Mouse (Mus musculus) thymus, adult 2 months (tissue): ENCODE results near the gene Wwc2.

Source experiments
- CTCF ChIP-seq: fragments of 200-500 bp; IDR thresholded peaks from 2 replicates; pipeline ENCODE4 v1.5.1; 2012; ENCODE audit warnings: mild to moderate bottlenecking, control low read depth, low read length, moderate library complexity, borderline replicate concordance; ENCODE audit not compliant: control insufficient read depth, poor library complexity, insufficient read depth; ENCODE audit errors: extremely low read depth
- POLR2A ChIP-seq: fragments of 200-500 bp; IDR thresholded peaks from 2 replicates; pipeline ENCODE4 v1.6.1; 2012; ENCODE audit warnings: mild to moderate bottlenecking, low read length, control low read depth, moderate library complexity; ENCODE audit not compliant: control insufficient read depth, poor library complexity, insufficient read depth; ENCODE audit errors: extremely low read depth

- TF ChIP-seq CTCF = no peak
- no peak for TF ChIP-seq POLR2A
Measured at GRCm38 (mm10) chr8:47920575-47921144, 70.1 kb downstream of the Wwc2 start.
